Mouse (Mus musculus) embryonic fibroblast, embryonic 13.5 days (primary cell): ENCODE measurements at regions not wholly inside any gene's neighbourhood (a gene's known extent, or its start where the extent isn't known, plus 50 kb on each side); places are given as distances from the start of the nearest gene placed in this dataset.

Experiments
- H3K27ac ChIP-seq: 2 replicates; pipeline ENCODE4 v1.5.1; 2012; ENCODE audit warnings: low read length, control low read depth, inconsistent platforms; ENCODE audit not compliant: insufficient read depth
- H3K4me1 ChIP-seq: 2 replicates; pipeline ENCODE4 v1.6.1; 2011; ENCODE audit warnings: low read length; ENCODE audit not compliant: control insufficient read depth, insufficient read depth
- H3K4me3 ChIP-seq: 2 replicates; pipeline ENCODE4 v1.5.1; 2011; ENCODE audit warnings: mild to moderate bottlenecking, control low read depth, low read length; ENCODE audit not compliant: insufficient read depth
- CTCF ChIP-seq: IDR thresholded peaks from 2 replicates; pipeline ENCODE4 v1.5.1; 2011; ENCODE audit warnings: mild to moderate bottlenecking, control low read depth, low read length, moderate library complexity, borderline replicate concordance; ENCODE audit not compliant: insufficient read depth
- POLR2A ChIP-seq: IDR thresholded peaks from 2 replicates; pipeline ENCODE4 v1.6.1; 2011; ENCODE audit warnings: low read depth, mild to moderate bottlenecking, control low read depth, low read length, moderate library complexity

DNA sequence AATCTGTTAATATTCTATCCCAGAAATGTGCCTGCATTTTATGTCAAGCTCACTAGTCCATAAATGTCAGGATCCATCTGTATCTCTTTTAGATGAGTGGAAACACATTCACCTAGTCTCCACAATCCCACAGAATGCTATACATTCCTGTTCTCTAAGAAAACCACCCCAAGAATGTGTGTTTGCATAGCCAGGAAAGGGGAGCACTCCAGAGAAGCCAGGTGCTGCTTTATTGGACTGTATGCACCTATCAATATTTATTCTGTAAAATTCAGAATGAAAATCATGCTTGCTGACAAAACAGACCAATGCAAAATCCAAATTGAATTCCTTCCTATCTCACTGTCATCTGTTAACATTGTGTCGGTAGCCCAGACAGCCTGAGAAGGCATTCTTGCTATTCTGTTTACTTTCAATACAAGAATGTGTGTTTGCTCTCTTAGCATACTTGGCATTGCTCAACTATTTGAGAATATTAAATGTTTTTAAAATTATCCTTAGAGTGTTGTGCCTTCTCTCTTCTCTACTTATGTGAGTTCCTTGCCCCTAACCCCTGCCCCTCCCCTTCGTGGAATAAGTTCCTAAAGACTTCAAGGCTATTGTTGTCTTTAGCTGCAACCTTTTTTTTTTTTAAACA is 2050.7 kb upstream of the 5930422O12Rik start:
- TF ChIP-seq CTCF (no peak), POLR2A (no peak)

DNA sequence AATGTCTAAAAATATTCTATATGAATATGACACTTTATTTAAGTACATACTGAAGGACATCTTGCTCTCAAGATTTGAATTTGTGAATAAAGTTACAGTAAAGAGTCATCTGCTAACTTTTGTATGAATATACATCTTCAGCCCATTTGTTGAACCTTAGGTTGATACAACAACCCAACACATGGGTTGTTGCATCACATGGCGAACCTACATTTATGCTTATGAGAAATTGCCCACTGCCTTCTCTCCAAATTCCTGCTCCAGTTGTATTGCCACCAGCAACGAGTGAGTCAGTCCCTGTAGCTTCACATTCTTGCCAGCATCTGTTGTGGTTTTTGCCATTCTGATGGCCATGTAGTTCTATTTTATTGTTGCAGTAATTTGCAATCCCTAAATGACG is 2023.7 kb upstream of the 5930422O12Rik start:
- peaks cover 3% of the 10 kb centered on the region; the same call in 1 of the 2 replicates for H3K4me1 ChIP-seq
- TF ChIP-seq CTCF (no peak), POLR2A (no peak)
- no peak overlapping the region for H3K4me3 ChIP-seq
- H3K27ac ChIP-seq = no peak overlapping the region

More for the DNA sequence above, 2050.7 kb upstream of the 5930422O12Rik start:
- peaks cover 15% of the 10 kb centered on the region for H3K4me1 ChIP-seq
- H3K27ac ChIP-seq = peak overlapping the region; percentile 70; the same call in 1 of the 2 replicates
- no peak overlapping the region for H3K4me3 ChIP-seq

- no peak overlapping the region for H3K4me3 ChIP-seq
- no peaks in the 10 kb centered on the region for H3K4me1 ChIP-seq
- no peak overlapping the region for H3K27ac ChIP-seq
- TF ChIP-seq CTCF = no peak
- TF ChIP-seq POLR2A = no peak
Measured at GRCm38 (mm10) chr8:31422241-31422640, 2006.3 kb upstream of the 5930422O12Rik start.

GRCm38 (mm10) chr8:31427706-31428105 is 2000.8 kb upstream of the 5930422O12Rik start:
- TF ChIP-seq CTCF (no peak), POLR2A (no peak)
- no peak overlapping the region for H3K4me3 ChIP-seq

GRCm38 (mm10) chr8:31436445-31437191 is 1991.9 kb upstream of the 5930422O12Rik start:
- TF ChIP-seq CTCF (no peak), POLR2A (no peak)
- no peaks in the 10 kb centered on the region for H3K4me1 ChIP-seq
- H3K27ac ChIP-seq = no peak overlapping the region
- H3K4me3 ChIP-seq = no peak overlapping the region

More at GRCm38 (mm10) chr8:31427706-31428105, 2000.8 kb upstream of the 5930422O12Rik start:
- Histone ChIP-seq H3K4me1 (no peaks in the 10 kb centered on the region), H3K27ac (no peak overlapping the region)

DNA sequence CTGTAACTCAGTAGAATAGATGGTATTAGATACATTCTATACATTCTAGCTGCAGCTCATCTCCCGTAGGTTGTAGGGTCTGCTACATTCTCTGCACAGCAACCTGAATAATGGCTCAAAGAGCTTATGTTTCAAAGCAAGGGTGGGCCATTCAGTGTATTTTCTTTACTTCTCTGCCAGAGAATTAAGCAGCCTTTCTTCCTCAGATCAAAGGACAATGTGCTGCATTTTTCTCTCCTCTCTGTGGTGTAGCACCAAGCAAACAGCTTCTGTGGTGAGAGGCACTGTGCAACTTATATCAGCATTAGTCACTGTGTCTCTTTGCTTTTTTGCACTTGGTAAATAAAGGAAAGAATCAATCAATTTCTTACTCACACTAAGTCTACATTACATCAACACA is 1983.7 kb upstream of the 5930422O12Rik start:
- no peak overlapping the region for H3K27ac ChIP-seq
- TF ChIP-seq POLR2A (no peak), CTCF (no peak)
- H3K4me3 ChIP-seq = no peak overlapping the region
- H3K4me1 ChIP-seq = no peaks in the 10 kb centered on the region

- TF ChIP-seq POLR2A (no peak), CTCF (no peak)
- H3K27ac ChIP-seq = no peak overlapping the region
- no peak overlapping the region for H3K4me3 ChIP-seq
- H3K4me1 ChIP-seq = no peaks in the 10 kb centered on the region
Measured at GRCm38 (mm10) chr8:31447984-31448383, 1980.5 kb upstream of the 5930422O12Rik start.

GRCm38 (mm10) chr8:31454736-31455391 is 1973.6 kb upstream of the 5930422O12Rik start:
- H3K4me1 ChIP-seq = no peaks in the 10 kb centered on the region
- TF ChIP-seq CTCF (no peak), POLR2A (no peak)
- H3K4me3 ChIP-seq = no peak overlapping the region

GRCm38 (mm10) chr8:31460349-31460748 is 1968.2 kb upstream of the 5930422O12Rik start:
- H3K4me1 ChIP-seq = no peaks in the 10 kb centered on the region
- TF ChIP-seq POLR2A = no peak
- TF ChIP-seq CTCF = no peak
- H3K4me3 ChIP-seq = no peak overlapping the region
- H3K27ac ChIP-seq = no peak overlapping the region

More at GRCm38 (mm10) chr8:31454736-31455391, 1973.6 kb upstream of the 5930422O12Rik start:
- no peak overlapping the region for H3K27ac ChIP-seq
